Mouse (Mus musculus) left cerebral cortex, adult 2 months (tissue): Measurements from ENCODE around the gene Vgll4. TPM values are rescaled to one million over a fixed set of nuclear protein-coding genes. Genes with fewer than 3 reads are reported as not detected.

ENCODE experiments used
- DNase-seq, 2 experiments: peaks; one replicate each; pipeline ENCODE4 v3.0.0; 2021 to 2022; ENCODE audit warnings: low spot score in 2 of 2, mixed read lengths in 1 of 2; ENCODE audit errors: extremely low spot score in 1 of 2
- H3K27ac ChIP-seq: fragments of 200-600 bp; 2 replicates; pipeline ENCODE4 v1.8.1; 2022
- H3K4me3 ChIP-seq: fragments of 200-600 bp; 2 replicates; pipeline ENCODE4 v1.8.1; 2022
- CTCF ChIP-seq: fragments of 200-600 bp; IDR thresholded peaks from 2 replicates; pipeline ENCODE4 v1.8.1; 2022; ENCODE audit warnings: antibody characterized with exemption, mild to moderate bottlenecking, moderate library complexity
- intact Hi-C: fragments of 180-260 bp; cut with DNase I; formaldehyde crosslinking; loops from one replicate; pipeline ENCODE4 v1.15.1; 2025
- total RNA-seq, 2 experiments: library from RNA; stranded (reverse); gene quantifications; 2 replicates each; pipeline ENCODE4 v1.2.3; 2021

Gene Vgll4
- total RNA-seq, 2 experiments from 2014 or later: 61.4 to 63.8 TPM

DNA sequence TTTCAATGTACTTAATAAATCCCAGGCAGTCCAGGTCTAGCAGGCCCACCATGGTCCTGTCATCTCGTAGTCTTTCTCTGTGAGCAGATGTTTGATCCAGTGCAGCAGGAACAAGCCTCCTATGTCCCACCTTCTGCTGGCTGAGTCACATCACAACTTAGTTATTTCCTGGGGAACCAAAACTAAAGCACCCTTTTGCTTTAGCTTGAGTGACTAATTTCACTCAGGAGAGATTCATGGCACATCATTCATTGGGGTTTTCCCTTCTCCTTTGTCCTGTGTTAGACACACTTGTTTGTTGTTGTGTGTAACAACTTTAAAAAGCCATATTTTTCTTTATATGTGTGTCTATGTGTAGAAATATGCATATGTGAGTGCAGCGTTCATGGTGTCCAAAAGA lies 126.9 kb downstream of the Vgll4 start:
- no peak overlapping the region for H3K4me3 ChIP-seq
- intact Hi-C loops: no loop called here
- DNase-seq: no peak
- H3K27ac ChIP-seq: no peak overlapping the region
- TF ChIP-seq CTCF: peak; percentile 14; the same call in 1 of the 2 replicates

DNA sequence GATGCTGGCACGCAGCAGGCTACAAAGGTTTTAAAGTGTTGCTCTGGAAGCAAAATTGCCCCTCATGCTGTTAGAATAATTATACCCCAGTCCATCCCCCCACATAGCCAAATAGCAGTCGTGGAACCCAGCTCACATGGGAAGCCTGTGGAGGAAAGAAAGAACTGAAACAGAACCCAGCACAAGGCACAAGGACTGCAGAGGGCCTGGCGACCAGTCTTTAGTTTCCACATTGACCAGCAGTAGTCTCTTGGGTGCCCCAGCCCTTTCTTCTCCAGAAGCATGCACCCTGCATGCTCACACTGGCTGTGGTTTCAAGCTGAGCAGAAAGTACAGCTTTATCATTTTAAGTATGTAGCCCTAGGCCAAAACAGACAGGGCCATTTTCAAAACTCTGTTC lies 127.7 kb downstream of the Vgll4 start:
- TF ChIP-seq CTCF: no peak
- intact Hi-C loops: no loop called here
- no peak for DNase-seq
- H3K27ac ChIP-seq: no peak overlapping the region
- no peak overlapping the region for H3K4me3 ChIP-seq

DNA sequence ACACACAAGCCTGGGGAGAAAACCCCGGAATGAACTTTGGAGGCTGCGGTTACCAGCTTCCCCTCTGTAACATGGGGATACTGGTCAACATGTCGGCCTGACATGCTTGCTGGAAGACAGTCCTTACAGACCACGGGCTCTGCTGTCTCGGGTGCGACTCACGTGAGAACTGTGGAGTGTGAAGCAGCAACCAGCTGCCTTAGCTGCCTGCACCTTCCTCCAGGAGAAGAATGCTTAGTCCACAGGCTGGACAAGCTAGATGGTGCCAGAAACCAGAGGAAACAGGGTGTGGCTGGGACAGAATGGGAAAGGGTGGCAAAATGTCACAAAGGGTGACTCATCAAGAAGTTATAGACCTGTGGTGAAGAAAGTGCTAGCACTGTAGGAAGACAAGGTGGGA lies 129.8 kb downstream of the Vgll4 start:
- H3K27ac ChIP-seq: no peak overlapping the region
- intact Hi-C loops: no loop called here
- DNase-seq: no peak
- TF ChIP-seq CTCF: no peak
- H3K4me3 ChIP-seq: no peak overlapping the region

DNA sequence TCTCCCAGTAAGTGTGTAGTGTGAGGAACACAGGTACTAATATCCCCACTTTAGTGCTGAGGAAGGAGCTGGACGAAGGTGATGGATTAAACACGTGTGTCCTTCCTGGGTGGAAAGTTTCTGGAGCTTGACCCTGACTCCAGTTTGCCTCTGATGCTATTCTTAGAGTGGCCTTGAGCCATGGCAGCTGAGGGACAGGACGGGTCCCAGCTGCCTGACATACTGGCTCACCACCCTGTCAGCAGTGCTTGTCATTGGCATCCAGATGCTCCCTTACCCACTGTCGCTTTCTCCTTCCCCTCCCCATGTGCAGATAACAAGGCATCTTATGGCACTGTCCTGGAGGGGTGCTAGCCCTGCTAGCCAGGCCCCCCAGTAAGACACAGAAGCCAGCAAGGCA lies 130.9 kb downstream of the Vgll4 start:
- intact Hi-C loops: no loop called here
- DNase-seq: no peak
- Histone ChIP-seq H3K27ac (no peak overlapping the region), H3K4me3 (no peak overlapping the region)
- no peak for TF ChIP-seq CTCF

DNA sequence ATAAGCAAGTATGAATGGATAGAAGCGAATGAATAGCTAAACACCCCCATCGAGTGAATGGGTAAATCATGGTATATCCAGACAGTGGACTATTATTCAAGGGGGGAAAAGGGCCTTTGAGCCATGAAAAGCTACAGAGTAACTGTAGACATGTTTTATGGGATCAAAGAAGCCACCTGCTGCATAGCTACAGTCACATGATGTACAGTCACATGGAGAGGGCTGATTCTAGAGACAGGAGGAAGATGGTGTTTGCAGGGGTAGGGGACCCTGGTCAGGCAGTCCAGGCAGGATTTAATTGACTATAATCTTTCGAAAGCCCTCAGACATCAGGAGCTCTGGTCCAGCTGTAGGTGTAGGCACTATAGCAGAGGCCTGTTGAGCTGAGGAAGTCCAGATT lies 133.4 kb downstream of the Vgll4 start:
- Histone ChIP-seq H3K27ac (no peak overlapping the region), H3K4me3 (no peak overlapping the region)
- intact Hi-C loops: no loop called here
- TF ChIP-seq CTCF: no peak
- no peak for DNase-seq

DNA sequence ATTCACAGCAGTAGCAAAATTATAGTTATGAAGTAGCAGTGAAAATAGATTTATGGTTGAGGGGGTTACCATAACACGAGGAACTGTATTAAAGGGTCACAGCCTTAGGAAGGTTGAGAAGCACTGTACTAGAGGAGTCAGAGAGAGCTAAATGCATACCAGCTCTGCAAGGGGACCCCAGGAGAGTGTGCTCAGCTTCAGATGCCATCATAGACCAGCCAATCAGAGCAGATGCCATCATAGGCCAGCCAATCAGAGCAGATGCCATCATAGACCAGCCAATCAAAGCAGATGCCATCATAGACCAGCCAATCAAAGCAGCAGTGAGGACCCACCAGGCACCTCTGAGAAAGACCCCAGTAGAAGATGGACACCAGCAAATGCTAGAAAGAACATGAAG lies 134.0 kb downstream of the Vgll4 start:
- DNase-seq: no peak
- no peak overlapping the region for H3K27ac ChIP-seq
- TF ChIP-seq CTCF: no peak
- intact Hi-C loops: no loop called here
- H3K4me3 ChIP-seq: no peak overlapping the region

DNA sequence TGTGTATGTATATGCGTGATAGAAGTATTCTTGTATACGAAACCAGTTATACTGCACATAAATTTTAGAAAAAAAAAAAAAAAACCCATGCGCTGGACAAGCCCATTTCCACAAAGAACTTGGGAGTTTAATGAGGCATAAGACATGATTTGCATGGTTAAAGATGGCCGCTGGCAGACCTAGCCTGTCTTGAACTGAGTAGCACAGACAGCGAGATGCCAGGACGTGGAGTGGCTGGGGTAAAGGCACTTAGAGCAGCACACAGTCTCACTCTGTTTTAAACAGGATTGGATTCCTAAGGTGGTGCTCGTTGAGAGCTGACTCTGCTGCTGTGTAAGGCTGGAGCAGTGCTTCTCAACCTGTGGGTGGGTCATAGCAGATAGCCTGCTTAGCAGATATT lies 134.4 kb downstream of the Vgll4 start:
- H3K4me3 ChIP-seq: no peak overlapping the region
- no peak for DNase-seq
- intact Hi-C loops: no loop called here
- H3K27ac ChIP-seq: no peak overlapping the region
- no peak for TF ChIP-seq CTCF

DNA sequence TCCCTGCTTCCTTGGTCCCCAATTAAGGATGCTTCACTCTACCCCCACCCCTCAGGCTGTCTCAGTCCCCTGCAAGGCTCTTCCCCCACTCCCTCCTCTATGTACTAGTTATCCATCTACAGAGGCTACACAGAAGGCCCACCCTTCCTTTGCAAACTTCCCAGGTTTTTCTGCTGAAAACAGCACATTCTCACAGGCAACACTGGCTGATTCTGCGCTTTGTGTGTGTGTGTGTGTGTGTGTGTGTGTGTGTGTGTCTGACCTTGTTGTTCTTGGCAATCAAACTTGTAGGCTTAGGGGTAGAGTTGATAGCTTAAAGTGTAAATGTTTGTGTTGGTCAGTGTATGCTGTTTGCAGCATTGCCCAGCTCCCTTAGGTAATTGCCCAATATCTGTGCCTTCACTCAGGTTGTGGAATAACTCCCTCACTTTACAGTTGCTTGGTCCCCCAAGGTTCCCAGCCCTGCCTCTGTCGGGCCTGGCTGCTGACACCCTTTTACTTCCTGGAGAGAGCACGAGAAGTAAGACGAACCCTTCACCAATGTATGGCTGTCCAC lies 135.9 kb downstream of the Vgll4 start:
- no peak for TF ChIP-seq CTCF
- no peak overlapping the region for H3K4me3 ChIP-seq
- intact Hi-C loops: no loop called here
- DNase-seq: no peak
- no peak overlapping the region; the same call in 1 of the 2 replicates for H3K27ac ChIP-seq

DNA sequence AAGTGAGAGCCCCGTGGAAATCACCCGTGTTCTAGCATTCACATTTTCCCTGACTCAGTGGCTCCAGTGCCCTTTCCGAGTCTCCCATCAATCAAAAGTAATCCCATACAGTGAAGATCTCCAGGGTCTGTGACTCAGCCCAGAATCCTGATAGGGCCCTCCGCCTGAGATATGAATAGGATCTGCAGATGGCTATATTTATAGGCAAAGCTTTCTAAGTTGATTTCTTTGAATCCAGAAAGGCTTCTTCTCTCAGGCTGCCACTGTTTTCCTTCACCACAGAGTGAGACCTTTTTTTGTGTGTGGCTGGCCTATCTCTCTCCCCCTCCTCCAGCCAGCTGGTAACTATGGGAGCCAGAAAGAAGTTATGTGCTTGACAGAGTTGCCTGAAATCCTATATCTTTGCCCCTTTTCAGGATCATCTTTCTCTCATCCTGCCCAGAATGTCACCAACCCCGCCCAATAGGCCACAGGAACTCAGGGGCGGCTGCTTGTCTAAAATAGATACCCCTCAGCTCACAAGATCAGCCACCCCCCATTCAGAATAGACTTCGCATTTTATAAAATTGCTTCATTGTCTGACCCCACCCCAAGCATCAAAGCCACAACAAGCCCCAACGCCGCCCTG lies 136.6 kb downstream of the Vgll4 start:
- no peak overlapping the region for H3K4me3 ChIP-seq
- TF ChIP-seq CTCF: no peak
- DNase-seq: no peak
- peak overlapping the region; percentile 0; the same call in 1 of the 2 replicates for H3K27ac ChIP-seq
- intact Hi-C loops: no loop called here

DNA sequence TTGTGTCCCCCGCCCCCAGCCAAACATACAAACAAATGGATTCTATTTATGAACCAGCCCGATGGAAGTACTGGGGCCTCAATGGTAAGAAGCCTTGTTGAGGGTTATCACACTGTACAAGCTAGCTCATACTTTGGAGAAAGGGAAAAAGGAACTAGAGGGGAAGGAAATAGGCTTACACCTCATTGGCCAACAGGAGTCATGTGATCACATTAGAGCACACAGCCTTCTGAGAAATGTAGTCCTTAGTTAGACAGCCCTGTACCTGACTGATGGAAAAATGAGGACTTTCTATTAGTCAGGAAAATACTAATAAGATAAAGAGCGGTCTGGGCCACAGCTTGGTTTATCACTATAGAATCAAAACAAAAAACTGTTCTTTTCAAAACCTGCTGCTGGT lies 138.0 kb downstream of the Vgll4 start:
- Histone ChIP-seq H3K4me3 (no peak overlapping the region), H3K27ac (no peak overlapping the region)
- DNase-seq: no peak
- intact Hi-C loops: no loop called here
- no peak for TF ChIP-seq CTCF

DNA sequence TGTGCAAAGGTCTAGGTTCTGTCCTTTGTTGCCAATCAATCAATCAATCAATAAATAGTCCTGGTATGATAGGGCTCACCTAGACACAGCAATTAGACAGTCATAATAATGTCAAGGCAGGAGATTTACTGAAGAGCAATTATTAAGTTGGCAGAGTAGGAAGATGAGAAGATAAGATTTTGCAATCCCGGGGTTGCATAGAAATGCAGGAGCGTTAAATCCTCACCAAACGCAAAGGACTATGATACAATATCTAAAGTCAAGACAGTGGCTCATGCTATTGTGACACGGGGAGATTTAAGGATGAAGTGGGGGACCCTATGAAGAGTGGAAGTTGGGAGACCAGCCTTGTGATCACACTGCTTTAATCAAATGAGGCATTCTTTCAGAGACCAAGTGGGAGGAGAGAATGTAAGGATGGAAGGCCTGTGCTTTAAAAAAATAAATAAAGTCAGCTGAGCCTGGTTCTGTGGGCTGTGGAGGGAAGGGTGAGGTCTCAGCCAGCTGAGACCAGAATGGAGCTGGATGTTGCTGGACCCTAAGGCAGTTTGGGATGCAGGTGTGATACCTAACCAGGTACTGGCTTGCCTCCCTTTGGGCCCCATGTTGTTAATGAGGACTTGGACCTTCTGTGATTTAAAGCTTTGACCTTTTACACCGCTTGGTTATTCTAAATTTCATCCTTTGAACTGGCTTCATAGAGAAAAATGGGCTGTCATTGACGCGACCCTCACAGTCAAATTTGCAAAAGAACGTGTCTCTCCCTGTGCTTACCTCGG lies 139.9 kb downstream of the Vgll4 start:
- no peak for TF ChIP-seq CTCF
- no peak overlapping the region for H3K4me3 ChIP-seq
- no peak overlapping the region for H3K27ac ChIP-seq
- intact Hi-C loops: no loop called here
- no peak for DNase-seq

DNA sequence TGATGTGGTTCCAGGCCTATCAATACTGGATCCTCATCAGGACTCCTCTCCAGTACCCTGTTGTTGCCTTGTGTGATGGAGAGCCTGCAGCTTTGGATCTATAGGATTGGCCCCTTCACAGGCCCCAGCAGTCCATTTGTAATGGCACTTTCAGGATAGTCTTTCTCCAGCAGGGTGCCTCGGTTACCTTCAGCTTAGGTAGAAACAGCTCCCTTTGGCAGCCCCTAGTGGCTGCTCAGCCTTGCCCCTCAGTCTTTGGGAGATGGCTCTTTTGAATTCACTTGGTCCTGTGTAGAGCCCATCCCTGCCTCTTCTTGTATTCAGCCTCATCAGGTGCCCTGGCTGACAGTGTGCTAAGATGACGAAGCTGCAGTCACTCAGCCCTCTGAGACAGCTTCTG lies 142.9 kb downstream of the Vgll4 start:
- intact Hi-C loops: no loop called here
- no peak; the same call in 1 of the 2 replicates for TF ChIP-seq CTCF
- DNase-seq: no peak
- H3K4me3 ChIP-seq: no peak overlapping the region
- H3K27ac ChIP-seq: no peak overlapping the region
